Comparison of ENCODE assay signal across 23 mouse cellular contexts in genomic region chr19:9939841-9940240, GRCm38 (mm10). TPM values are rescaled to one million over a fixed set of nuclear protein-coding genes. Genes with fewer than 3 reads are reported as not detected.
DNase-seq lines count a peak whose midpoint lies in the region; ATAC-seq and TF ChIP-seq lines count a peak whose summit lies in the region.
"Had no signal": no experiment of that assay in that cellular context is flagged by ENCODE, and none has a peak within 500 bp of the region (broad histone marks: within the 10 kb centered on the region; RNA-seq: fewer than 3 reads in every experiment).

No protein-coding gene starts in this region.

- 0 out of 2 replicates have a peak, but pooled peaks cover 5% of the 10 kb centered on the region for H3K4me1 ChIP-seq in heart, postnatal 0 days (ENCODE audit: control insufficient read depth, insufficient read depth)
- H3K4me1 ChIP-seq in midbrain, embryonic 11.5 days (ENCODE audit: control insufficient read depth, insufficient read depth, low read length): peaks cover 3% of the 10 kb centered on the region; the same call in 1 of the 2 replicates
- H3K4me1 ChIP-seq in midbrain, embryonic 14.5 days (ENCODE audit: control insufficient read depth, insufficient read depth, low read length): no peaks in the 10 kb centered on the region
- H3K4me1 ChIP-seq: forebrain, embryonic 15.5 days; hindbrain, embryonic 15.5 days had no signal

- no peak overlapping the region for H3K4me2 ChIP-seq in heart, postnatal 0 days (ENCODE audit: low read depth, low read length)
- no peak overlapping the region for H3K4me2 ChIP-seq in midbrain, embryonic 11.5 days
- no peak overlapping the region for H3K4me2 ChIP-seq in midbrain, embryonic 14.5 days (ENCODE audit: low read length)
- H3K4me2 ChIP-seq: embryonic facial prominence, embryonic 15.5 days; forebrain, embryonic 15.5 days; heart, embryonic 11.5 days; hindbrain, embryonic 15.5 days; intestine, embryonic 15.5 days; lung, embryonic 14.5 days had no signal

- no peak for TF ChIP-seq CTCF in heart, postnatal 0 days (IDR thresholded peaks at IDR 0.05; ENCODE audit: low read depth)

- no peak for DNase-seq in heart, postnatal 0 days (ENCODE audit: low spot score)
- no peak for DNase-seq in heart, adult 18-20 months
- DNase-seq in midbrain, embryonic 11.5 days (ENCODE audit: low spot score, missing footprints): peak; percentile 81
- no peak for DNase-seq in midbrain, embryonic 14.5 days
- DNase-seq in R1 (ENCODE audit: low read depth, low spot score): peak; percentile 49
- DNase-seq in induced T-regulatory cell, adult 2 months (ENCODE audit: low read depth): peak; percentile 51
- DNase-seq in adrenal gland, adult 18-20 months (ENCODE audit: low spot score in 2 of 2): no peak
- DNase-seq: adrenal gland, postnatal 36 days; B cell, adult 2 months; cerebellum, adult 18-20 months; cerebellum, postnatal 25 days; embryo, embryonic 11 days; kidney, adult 8-10 months; kidney, postnatal 10 days; layer of hippocampus, postnatal 36 days; lung, embryonic 14.5 days; lung, postnatal 4 days had no signal

- H3K36me3 ChIP-seq in heart, postnatal 0 days (replicated peaks; ENCODE audit: control insufficient read depth, insufficient read depth, low read length): no peaks in the 10 kb centered on the region
- no peaks in the 10 kb centered on the region for H3K36me3 ChIP-seq in midbrain, embryonic 11.5 days (ENCODE audit: control insufficient read depth, insufficient read depth, low read length)
- no peaks in the 10 kb centered on the region for H3K36me3 ChIP-seq in midbrain, embryonic 14.5 days (ENCODE audit: control insufficient read depth, insufficient read depth, low read length)
- H3K36me3 ChIP-seq: embryonic facial prominence, embryonic 15.5 days; forebrain, embryonic 15.5 days; hindbrain, embryonic 15.5 days; intestine, embryonic 15.5 days; midbrain, embryonic 10.5 days had no signal

- WGBS in heart, postnatal 0 days: 80% methylated on average over 7 of the region's 7 CpGs
- 63% methylated on average over 7 of the region's 7 CpGs for WGBS in midbrain, embryonic 11.5 days
- WGBS in midbrain, embryonic 14.5 days: 60% methylated on average over 7 of the region's 7 CpGs

- H3K9me3 ChIP-seq in heart, postnatal 0 days (replicated peaks; ENCODE audit: control insufficient read depth, low read length): no peaks in the 10 kb centered on the region
- H3K9me3 ChIP-seq in midbrain, embryonic 11.5 days (ENCODE audit: control insufficient read depth, low read length): no peaks in the 10 kb centered on the region
- H3K9me3 ChIP-seq in midbrain, embryonic 14.5 days (ENCODE audit: control insufficient read depth, low read length): no peaks in the 10 kb centered on the region
- H3K9me3 ChIP-seq: embryonic facial prominence, embryonic 15.5 days; forebrain, embryonic 15.5 days; hindbrain, embryonic 15.5 days; intestine, embryonic 15.5 days; midbrain, embryonic 10.5 days had no signal

- no peak overlapping the region for H3K4me3 ChIP-seq in heart, postnatal 0 days (ENCODE audit: low read depth, low read length)
- H3K4me3 ChIP-seq in midbrain, embryonic 11.5 days (ENCODE audit: low read depth, low read length): no peak overlapping the region
- H3K4me3 ChIP-seq in midbrain, embryonic 14.5 days (replicated peaks; ENCODE audit: low read depth, low read length): no peak overlapping the region
- H3K4me3 ChIP-seq: embryonic facial prominence, embryonic 15.5 days; forebrain, embryonic 15.5 days; hindbrain, embryonic 15.5 days; intestine, embryonic 15.5 days; midbrain, embryonic 10.5 days had no signal

- H3K9ac ChIP-seq in heart, postnatal 0 days (replicated peaks; ENCODE audit: low read depth, low read length): no peak overlapping the region
- no peak overlapping the region for H3K9ac ChIP-seq in midbrain, embryonic 11.5 days (ENCODE audit: low read length)
- no peak overlapping the region for H3K9ac ChIP-seq in midbrain, embryonic 14.5 days (replicated peaks; ENCODE audit: low read length)
- H3K9ac ChIP-seq: embryonic facial prominence, embryonic 15.5 days; forebrain, embryonic 15.5 days; hindbrain, embryonic 15.5 days; intestine, embryonic 15.5 days; lung, embryonic 14.5 days had no signal

- ATAC-seq in heart, postnatal 0 days (ENCODE audit: insufficient read depth, low read depth): no peak
- no peak for ATAC-seq in midbrain, embryonic 11.5 days (ENCODE audit: low FRiP score)
- ATAC-seq in midbrain, embryonic 14.5 days (ENCODE audit: low FRiP score, low TSS enrichment): no peak
- ATAC-seq: forebrain, embryonic 15.5 days; intestine, embryonic 15.5 days had no signal

- TF ChIP-seq EP300 in heart, postnatal 0 days (IDR thresholded peaks at IDR 0.05; ENCODE audit: low read depth): no peak

- H3K27ac ChIP-seq in heart, postnatal 0 days (ENCODE audit: low read depth): 0 out of 2 replicates have a peak overlapping the region, but pooled peaks have one; percentile 3
- no peak overlapping the region for H3K27ac ChIP-seq in midbrain, embryonic 11.5 days (ENCODE audit: low read depth, low read length)
- no peak overlapping the region for H3K27ac ChIP-seq in midbrain, embryonic 14.5 days (replicated peaks; ENCODE audit: low read depth, low read length)
- H3K27ac ChIP-seq: embryonic facial prominence, embryonic 15.5 days; forebrain, embryonic 15.5 days; hindbrain, embryonic 15.5 days; intestine, embryonic 15.5 days had no signal

- H3K27me3 ChIP-seq in heart, postnatal 0 days (ENCODE audit: control insufficient read depth, insufficient read depth, low read length): no peaks in the 10 kb centered on the region
- no peaks in the 10 kb centered on the region for H3K27me3 ChIP-seq in midbrain, embryonic 11.5 days (ENCODE audit: control insufficient read depth, insufficient read depth, low read length)
- no peaks in the 10 kb centered on the region for H3K27me3 ChIP-seq in midbrain, embryonic 14.5 days (ENCODE audit: control insufficient read depth, insufficient read depth, low read length)
- H3K27me3 ChIP-seq: embryonic facial prominence, embryonic 15.5 days; forebrain, embryonic 15.5 days; hindbrain, embryonic 15.5 days; intestine, embryonic 15.5 days had no signal

RNA-seq across cellular contexts. Expression of gene Incenp, which starts 40.5 kb away (rescaled TPM):
- 14.6 and 27.3 TPM in 2 replicates for total RNA-seq in heart, postnatal 0 days (2014; rRNA removed; ENCODE audit: low replicate concordance)
- polyA plus RNA-seq in heart, postnatal 0 days (2015; fragmentation: Nextera tagmentation; extraction: Ambion mirVana): 16.1 and 17.3 TPM in 2 replicates
- total RNA-seq in heart, adult 18-20 months (2021): 1 to 10 TPM; 4.2 to 5.7 TPM
- polyA plus RNA-seq in midbrain, embryonic 11.5 days (2014; fragmentation: Nextera tagmentation; extraction: Ambion mirVana): 97.8 and 106 TPM in 2 replicates
- 18.1 and 21.7 TPM in 2 replicates for polyA plus RNA-seq in midbrain, embryonic 14.5 days (2014; fragmentation: Nextera tagmentation; extraction: Ambion mirVana)
- 1 to 10 TPM; 6.0 to 7.8 TPM for total RNA-seq in adrenal gland, adult 18-20 months (2021)

RNA-seq across cellular contexts. Expression of gene Fth1, which starts 40.6 kb away (rescaled TPM):
- 396 and 524 TPM in 2 replicates for total RNA-seq in heart, postnatal 0 days (2014; rRNA removed; ENCODE audit: low replicate concordance)
- polyA plus RNA-seq in heart, postnatal 0 days (2015; fragmentation: Nextera tagmentation; extraction: Ambion mirVana): 3,148 and 3,286 TPM in 2 replicates
- total RNA-seq in heart, adult 18-20 months (2021): 1,000 to 10,000 TPM; 2,847 to 3,135 TPM
- 1,347 and 1,422 TPM in 2 replicates for polyA plus RNA-seq in midbrain, embryonic 11.5 days (2014; fragmentation: Nextera tagmentation; extraction: Ambion mirVana)
- 1,308 and 1,477 TPM in 2 replicates for polyA plus RNA-seq in midbrain, embryonic 14.5 days (2014; fragmentation: Nextera tagmentation; extraction: Ambion mirVana)
- 1,000 to 10,000 TPM; 3,118 to 4,182 TPM for total RNA-seq in adrenal gland, adult 18-20 months (2021)

Comparison
In these comparisons a context has a peak if more than half of its experiments do, and no peak if none do; other contexts are left out.
1. DNase-seq: peak in midbrain, embryonic 11.5 days (single experiment), R1 (single experiment) and induced T-regulatory cell, adult 2 months (single experiment); none in heart, postnatal 0 days (single experiment), heart, adult 18-20 months (0 of 2), midbrain, embryonic 14.5 days (single experiment) and adrenal gland, adult 18-20 months (0 of 2).